Mouse (Mus musculus) spleen, postnatal 36 days (tissue): ENCODE measurements around the gene Pqlc2.

Source experiments
- DNase-seq, 2 experiments: peaks; one replicate each; pipeline ENCODE4 v3.0.0; 2022; ENCODE audit warnings: low spot score in 2 of 2, mixed read lengths in 1 of 2

Pqlc2 gene

GRCm38 (mm10) chr4:139310171-139310898, at the start of gene Pqlc2, which contains the start of gene Akr7a5:
TSS of gene Pqlc2 (minus strand) at chr4:139310708.
TSS of gene Akr7a5 (plus strand) at chr4:139310744.
- DNase-seq = peak; percentile 94 to 95

DNA sequence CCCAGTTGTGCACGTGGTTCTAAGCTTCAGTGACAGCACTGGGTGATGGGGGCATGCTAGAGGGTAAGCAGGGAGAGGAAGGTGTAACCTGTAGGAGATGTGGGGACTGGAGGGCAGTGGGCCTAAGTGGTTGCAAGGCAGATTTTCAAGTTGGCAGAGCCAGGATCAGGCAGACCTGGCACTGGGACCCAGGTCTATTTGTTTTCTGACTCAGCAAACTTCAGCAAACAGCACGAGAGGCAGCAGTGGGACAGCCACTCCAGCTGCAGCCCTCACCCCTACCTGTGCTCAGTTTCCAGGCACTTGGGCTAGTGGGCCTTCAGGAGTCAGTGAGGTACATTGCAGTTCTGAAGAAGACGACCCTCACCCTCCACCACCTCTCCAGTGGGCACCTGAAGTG, 46.7 kb upstream of the Pqlc2 start:
- no peak for DNase-seq

DNA sequence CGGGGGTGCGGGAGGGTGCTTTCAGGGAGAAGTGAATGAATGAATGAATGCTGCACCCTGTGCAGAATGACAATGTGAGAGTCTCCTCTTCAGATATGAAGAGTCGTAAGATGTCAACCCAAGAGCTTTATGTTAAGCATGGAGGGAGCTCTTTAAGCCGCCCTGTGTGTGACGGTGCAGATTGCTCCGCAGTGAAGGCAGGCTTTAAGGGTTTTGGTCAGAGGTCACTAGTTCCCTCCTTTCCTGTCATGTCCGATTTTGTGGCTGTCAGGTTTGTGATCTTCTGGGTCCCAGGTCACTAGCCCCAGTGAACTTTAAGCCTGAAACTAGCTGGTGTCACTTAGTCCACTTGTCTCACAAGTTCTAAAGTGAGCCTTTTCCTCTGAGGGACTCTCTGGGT, 42.3 kb upstream of the Pqlc2 start:
- DNase-seq = no peak

DNA sequence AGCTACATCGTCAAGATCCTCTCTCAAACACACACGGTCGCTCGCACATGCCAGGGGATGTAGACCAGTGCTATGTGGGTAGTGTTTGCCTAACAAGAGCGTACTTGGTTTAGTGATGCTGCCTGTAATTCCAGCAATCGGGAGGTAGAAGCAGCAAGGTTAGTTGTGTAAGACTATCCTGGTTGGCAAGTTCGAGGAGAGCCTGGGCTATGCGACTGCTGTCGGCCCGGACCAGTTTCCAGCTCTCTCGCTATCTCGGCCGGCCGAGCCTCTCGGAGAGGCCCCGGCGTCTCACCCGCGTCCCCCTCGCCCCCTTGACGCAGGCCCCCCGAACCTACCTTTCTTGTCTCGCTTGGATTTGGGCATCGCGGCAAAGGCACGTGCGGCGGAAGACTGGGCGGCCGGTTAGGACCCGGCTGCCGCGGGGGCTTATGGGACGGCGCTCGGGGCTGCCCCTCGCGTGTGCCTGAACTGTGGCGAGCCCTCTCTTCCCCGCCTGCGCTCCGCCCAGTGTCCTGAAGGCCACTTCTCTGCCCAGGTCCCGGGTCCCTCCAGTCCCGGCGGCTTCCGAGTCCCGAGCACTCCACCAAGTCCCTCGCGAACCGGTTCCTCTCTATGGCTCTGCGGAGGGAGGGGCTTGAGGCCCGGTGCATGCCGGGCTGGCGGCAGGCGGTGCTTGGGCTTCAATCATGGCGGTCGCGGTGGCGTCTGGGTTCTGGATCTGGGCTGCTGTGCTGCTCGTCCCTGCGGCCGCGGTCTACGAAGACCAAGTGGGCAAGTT, 41.6 kb upstream of the Pqlc2 start, which contains the start of the genes Mrto4, Emc1 and Ubr4:
TSS of gene Mrto4 (minus strand) at position 646 of the 781 bp plus-strand sequence.
TSS of gene Emc1 (plus strand) at position 657 of the 781 bp plus-strand sequence.
TSS of gene Ubr4 (plus strand) at position 679 of the 781 bp plus-strand sequence.
- peak; percentile 81 to 82 for DNase-seq

DNA sequence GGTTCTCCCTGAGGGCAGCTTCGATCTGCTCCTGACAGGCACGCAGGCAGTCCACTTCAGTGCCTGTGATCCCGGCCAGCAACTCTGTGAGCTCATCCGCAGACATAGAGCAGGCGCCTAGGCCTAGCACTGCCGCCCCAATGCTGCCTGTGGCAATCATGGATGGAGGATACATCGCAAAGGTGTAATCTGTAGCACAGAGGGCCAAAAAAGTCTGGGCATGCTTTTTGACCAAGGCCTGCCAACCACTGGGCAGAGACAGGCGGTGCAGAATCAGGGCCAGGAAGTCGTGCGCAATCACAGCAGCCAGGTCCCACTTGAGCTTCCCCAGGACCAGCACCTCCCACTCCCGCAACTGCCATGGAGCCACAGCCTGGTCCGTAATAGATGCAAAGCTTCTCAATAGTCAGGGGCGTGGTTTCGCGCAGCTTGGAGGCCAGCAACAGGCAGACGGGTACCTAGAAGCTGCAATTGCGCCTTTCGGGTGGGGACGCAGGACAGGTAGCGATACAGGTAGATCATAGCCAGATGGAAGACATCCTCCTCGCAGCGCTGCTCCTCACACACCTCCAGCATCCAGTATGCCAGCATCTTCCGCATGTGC, 35.0 kb upstream of the Pqlc2 start:
- DNase-seq = no peak

GRCm38 (mm10) chr4:139343718-139344117, 33.2 kb upstream of the Pqlc2 start:
- no peak for DNase-seq

- no peak for DNase-seq
Observed at GRCm38 (mm10) chr4:139341556-139342233, 31.2 kb upstream of the Pqlc2 start.

GRCm38 (mm10) chr4:139340835-139341234, 30.3 kb upstream of the Pqlc2 start:
- DNase-seq = no peak

DNA sequence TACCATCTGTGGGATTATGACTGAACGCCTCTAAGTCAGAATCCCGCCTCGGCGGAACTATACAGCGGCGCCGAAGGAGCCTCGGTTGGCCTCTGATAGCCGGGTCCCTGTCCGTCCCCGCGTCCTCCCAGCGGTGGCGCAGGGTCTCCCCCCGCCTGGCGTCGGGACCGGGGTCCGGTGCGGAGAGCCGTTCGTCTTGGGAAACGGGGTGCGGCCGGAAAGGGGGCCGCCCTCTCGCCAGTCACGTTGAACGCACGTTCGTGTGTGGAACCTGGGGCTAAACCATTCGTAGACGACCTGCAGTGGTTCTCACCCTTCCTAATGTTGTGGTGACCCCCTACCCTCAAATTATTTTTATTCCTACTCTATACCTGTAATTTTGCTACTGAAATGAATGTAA, 27.6 kb upstream of the Pqlc2 start:
- no peak for DNase-seq

GRCm38 (mm10) chr4:139336822-139337483, 26.4 kb upstream of the Pqlc2 start:
- peak; percentile 69 to 78 for DNase-seq

GRCm38 (mm10) chr4:139335507-139335906, 25.0 kb upstream of the Pqlc2 start:
- DNase-seq = no peak

DNA sequence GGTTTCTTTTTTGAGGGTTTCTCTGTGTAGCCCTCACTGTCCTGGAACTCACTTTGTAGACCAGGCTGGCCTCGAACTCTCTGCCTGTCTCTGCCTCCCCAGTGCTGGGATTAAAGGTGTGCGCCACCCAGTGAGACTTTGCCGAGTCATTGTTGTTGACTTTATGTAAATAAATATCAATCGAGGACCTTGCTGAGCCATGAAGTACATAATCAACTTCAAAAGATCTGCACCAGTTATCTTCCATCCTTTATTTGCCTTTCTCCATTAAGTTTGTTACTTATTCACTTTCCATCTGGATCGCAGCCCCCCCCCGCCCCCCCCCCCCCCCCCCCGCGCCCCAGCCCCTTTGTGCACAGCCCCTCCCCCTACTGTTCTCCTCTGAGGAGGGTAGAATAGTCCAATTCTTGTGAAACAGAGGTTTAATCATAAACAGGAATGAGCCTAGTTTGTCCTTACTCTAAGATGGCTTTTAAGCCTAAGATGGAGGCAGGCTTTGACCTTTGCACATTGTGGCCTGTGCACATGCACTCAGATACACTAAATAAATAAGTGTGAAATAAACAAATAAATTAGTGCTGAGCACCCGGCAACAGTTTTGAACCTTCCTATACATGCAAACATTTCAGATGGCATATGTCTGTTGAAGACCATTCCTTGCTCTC, 24.3 kb upstream of the Pqlc2 start:
- no peak for DNase-seq

GRCm38 (mm10) chr4:139330605-139331004, 20.1 kb upstream of the Pqlc2 start:
- DNase-seq = peak; percentile 83 to 88

DNA sequence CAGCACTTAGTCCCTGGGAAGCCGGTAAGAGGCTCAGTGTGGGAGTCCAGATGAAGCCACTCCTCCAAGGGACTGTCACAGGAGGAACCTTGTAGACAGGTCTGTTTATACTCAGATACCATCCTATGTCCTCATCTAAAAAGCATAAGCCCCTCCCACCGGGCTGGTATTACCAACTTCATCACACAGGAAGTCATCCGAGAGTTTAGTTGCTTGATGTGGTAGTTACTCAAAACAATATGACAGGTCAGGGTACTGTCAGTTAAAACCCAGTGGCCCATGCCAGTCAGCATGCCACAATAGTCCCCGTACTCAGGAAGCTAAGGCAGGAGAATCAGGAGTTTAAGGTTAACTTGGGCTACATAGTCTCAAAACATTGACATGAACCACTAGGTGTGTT, 9.2 kb upstream of the Pqlc2 start:
- no peak for DNase-seq

GRCm38 (mm10) chr4:139318449-139318848, 7.9 kb upstream of the Pqlc2 start:
- DNase-seq = no peak

DNA sequence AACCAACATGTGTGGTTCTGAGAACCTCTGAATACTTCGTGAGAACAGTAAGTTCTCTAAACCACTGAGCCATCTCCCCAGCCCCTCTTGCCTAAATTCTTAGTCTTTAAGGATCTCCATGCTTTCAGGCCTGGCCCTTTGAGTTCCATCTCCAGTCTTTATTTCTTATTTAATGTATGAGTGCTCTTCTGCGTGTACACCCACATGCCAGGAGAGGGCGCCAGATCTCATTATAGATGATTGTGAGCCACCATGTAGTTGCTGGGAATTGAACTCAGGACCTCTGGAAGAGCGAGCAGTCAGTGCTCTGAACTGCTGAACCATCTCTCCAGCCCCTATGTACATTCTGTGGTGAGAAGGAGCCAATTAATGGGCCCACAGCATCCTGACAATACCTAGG, 2.1 kb upstream of the Pqlc2 start:
- peak in 1 of 2 experiments; percentile 56 for DNase-seq

DNA sequence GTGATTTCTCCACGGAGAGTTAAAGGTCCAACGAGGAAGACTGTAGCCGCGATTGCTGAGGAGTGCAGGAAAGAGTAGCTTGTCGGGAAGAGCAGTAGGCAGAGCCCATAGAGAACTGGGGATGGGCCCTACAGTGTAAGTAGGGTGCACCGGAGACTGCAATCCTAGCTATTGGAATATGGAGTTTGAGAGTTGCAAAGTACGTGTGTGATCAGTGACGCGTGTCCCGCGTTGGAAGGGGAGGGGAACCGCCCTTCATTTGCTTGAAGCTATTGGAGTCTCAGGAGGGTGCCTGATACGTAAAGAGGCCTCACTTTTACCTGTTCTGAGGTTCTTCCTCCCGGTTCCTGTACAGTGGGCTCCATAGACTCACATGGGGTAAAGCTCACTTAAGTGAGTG, 1.2 kb upstream of the Pqlc2 start:
- DNase-seq = no peak

DNA sequence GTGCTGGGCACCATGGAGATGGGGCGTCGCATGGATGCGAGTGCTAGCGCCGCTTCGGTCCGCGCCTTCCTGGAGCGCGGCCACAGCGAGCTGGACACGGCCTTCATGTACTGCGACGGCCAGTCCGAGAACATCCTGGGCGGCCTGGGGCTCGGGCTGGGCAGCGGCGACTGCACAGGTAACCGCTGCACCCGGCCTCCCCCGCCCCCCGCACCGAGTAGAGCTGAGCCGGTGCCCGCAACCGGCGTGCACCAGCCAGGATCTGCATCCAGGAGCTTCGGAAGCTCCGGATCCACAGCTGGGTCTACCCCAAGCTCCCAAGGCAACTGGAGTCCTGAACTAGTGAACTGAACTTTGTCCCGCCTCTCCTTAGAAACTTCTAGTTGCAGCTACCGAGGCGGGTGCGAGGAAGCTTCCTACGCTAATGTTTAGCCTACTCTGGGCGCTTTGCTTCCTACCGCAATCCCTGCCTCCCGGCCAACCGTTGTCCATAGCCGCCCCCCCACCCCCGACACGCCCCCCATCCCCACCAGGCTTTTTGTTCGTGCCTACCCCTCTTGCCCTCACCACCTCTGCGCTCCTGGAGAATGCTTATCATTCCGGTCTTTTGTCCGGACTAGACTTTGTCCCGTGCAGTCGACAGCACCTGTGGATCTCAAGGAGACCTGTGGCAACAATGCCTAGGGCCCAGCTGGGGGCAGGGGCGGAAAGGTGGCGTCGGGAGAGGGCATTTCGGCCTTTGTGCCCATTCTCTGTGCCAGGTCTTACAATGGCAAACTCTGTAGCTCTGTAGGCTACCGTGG, 592 bp upstream of the Pqlc2 start:
- DNase-seq = no peak

DNA sequence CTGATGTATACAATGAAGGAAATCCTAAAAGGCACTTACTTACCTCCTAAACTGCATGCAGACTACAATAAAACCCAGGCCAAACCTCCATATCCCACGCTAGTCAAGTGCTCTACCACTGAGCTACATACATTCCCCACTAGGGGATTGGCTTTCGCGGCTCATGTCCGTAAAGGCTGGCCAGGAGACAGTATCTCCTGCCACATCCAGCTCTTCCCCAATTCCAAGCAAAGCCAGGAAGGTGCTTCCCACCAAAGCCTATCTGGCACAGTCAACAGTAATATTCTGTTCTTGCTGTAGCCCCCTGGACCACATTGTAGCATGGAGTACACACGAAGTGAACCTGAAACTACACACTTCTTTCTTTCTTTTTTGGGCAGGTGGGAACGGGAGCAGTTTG, 857 bp downstream of the Pqlc2 start:
- no peak for DNase-seq

- DNase-seq = peak; percentile 84 to 85
Observed at GRCm38 (mm10) chr4:139307916-139308315, 2.6 kb downstream of the Pqlc2 start.
